Mouse (Mus musculus) adrenal gland, postnatal 0 days (tissue): ENCODE measurements around the gene Esrp2. TPM values are rescaled to one million over a fixed set of nuclear protein-coding genes. Genes with fewer than 3 reads are reported as not detected.

Source experiments
- polyA plus RNA-seq: library from polyadenylated mRNA; unstranded; fragments of >200 nt; fragmentation: Nextera tagmentation; extraction: Ambion mirVana; gene quantifications from 2 replicates; pipeline ENCODE4 v1.2.1, GENCODE M21; 2015

Esrp2 gene
- 1.5 and 1.6 TPM in 2 replicates for polyA plus RNA-seq

GRCm38 (mm10) chr8:106136156-106137130, at the start of gene Esrp2:
Gene Esrp2, minus strand, starts transcription at chr8:106136974.

GRCm38 (mm10) chr8:106168356-106169016, 31.7 kb upstream of the Esrp2 start, which contains the start of gene Slc7a6:
Gene Slc7a6, plus strand, starts transcription at chr8:106168857.

GRCm38 (mm10) chr8:106149801-106150652, 13.3 kb upstream of the Esrp2 start, which contains the start of gene Pla2g15:
Gene Pla2g15, plus strand, starts transcription at chr8:106150399.

Other genes with a start within 250 kb of the Esrp2 start
- gene Nrn1l, start 243.4 kb downstream of the Esrp2 start, polyA plus RNA-seq: 0.32 and 1.0 TPM in 2 replicates
- 20.7 and 26.6 TPM in 2 replicates for gene Pskh1, start 236.5 kb downstream of the Esrp2 start, polyA plus RNA-seq
- 0.88 and 1.1 TPM in 2 replicates for gene Ctrl, start 203.1 kb downstream of the Esrp2 start, polyA plus RNA-seq
- 96.9 and 99.9 TPM in 2 replicates for gene Psmb10, start 198.5 kb downstream of the Esrp2 start, polyA plus RNA-seq
- 6.5 and 7.3 TPM in 2 replicates for gene Lcat, start 193.6 kb downstream of the Esrp2 start, polyA plus RNA-seq
- gene Slc12a4, start 170.9 kb downstream of the Esrp2 start, polyA plus RNA-seq: 15.6 and 22.9 TPM in 2 replicates
- 0.11 TPM in 1 of 2 replicates, not detected in the other for gene Dpep3, start 157.5 kb downstream of the Esrp2 start, polyA plus RNA-seq
- gene Dus2, start 145.6 kb downstream of the Esrp2 start, polyA plus RNA-seq: 8.6 and 12.1 TPM in 2 replicates
- 0.16 TPM in 1 of 2 replicates, not detected in the other for gene Dpep2nb, start 131.0 kb downstream of the Esrp2 start, polyA plus RNA-seq
- gene Ddx28, start 125.1 kb downstream of the Esrp2 start, polyA plus RNA-seq: 12.6 and 16.5 TPM in 2 replicates
- gene Nfatc3, start 78.1 kb downstream of the Esrp2 start, polyA plus RNA-seq: 2.5 and 4.6 TPM in 2 replicates
- gene Pla2g15, start 13.4 kb upstream of the Esrp2 start, polyA plus RNA-seq: 10.2 and 10.5 TPM in 2 replicates
- gene Slc7a6, start 31.9 kb upstream of the Esrp2 start, polyA plus RNA-seq: 16.3 and 24.3 TPM in 2 replicates
- gene Slc7a6os, start 74.0 kb upstream of the Esrp2 start, polyA plus RNA-seq: 19.7 and 26.9 TPM in 2 replicates
- gene Prmt7, start 74.0 kb upstream of the Esrp2 start, polyA plus RNA-seq: 18.5 and 22.1 TPM in 2 replicates
- gene Smpd3, start 201.0 kb upstream of the Esrp2 start, polyA plus RNA-seq: 10.8 and 20.6 TPM in 2 replicates